Mouse (Mus musculus) spleen, adult 2 months (tissue): ENCODE data around the gene Stum.

ENCODE experiments used
- CTCF ChIP-seq: fragments of 200-500 bp; IDR thresholded peaks from 2 replicates; pipeline ENCODE4 v1.5.1; 2011; ENCODE audit warnings: mild to moderate bottlenecking, inconsistent platforms; ENCODE audit not compliant: insufficient read depth, insufficient read length, insufficient replicate concordance; ENCODE audit errors: extremely low read depth
- POLR2A ChIP-seq: fragments of 200-500 bp; IDR thresholded peaks from 2 replicates; pipeline ENCODE4 v1.6.1; 2011; ENCODE audit warnings: low read depth, low read length, inconsistent platforms

DNA sequence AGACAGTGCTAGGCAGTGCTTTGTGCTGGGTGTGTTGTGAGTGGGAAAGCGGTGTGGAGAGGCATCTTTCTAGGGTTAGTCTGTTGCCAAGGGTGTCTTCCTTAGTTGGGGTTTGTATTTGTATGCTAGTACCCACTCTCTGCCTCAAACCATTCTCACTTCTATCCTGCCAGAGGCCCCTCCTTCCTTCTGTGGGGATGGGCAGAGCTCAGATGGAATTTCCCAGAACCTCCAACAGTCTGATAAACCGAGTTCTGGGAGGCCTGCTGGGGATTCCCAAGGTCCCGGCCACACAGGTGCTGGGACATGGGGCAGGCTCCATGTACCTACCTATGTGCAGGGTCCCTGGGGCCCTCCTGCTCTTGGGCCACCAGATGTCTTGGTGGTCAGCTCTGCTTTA lies 59.4 kb downstream of the Stum start:
- TF ChIP-seq POLR2A (no peak), CTCF (no peak)
